Mouse (Mus musculus) stomach, postnatal 0 days (tissue): ENCODE results near the gene Olfr1358.

Experiments used
- CTCF ChIP-seq: IDR thresholded peaks from 2 replicates; pipeline ENCODE4 v1.5.1; 2016; ENCODE audit warnings: antibody characterized with exemption, low read depth, mild to moderate bottlenecking, moderate library complexity
- EP300 ChIP-seq: optimal IDR thresholded peaks from 2 replicates; pipeline ENCODE3; 2016; ENCODE audit warnings: antibody characterized with exemption

- TF ChIP-seq CTCF (no peak), EP300 (no peak)
Measured at GRCm38 (mm10) chr10:78473434-78473833, 43.8 kb upstream of the Olfr1358 start.
